Mouse (Mus musculus) spleen, adult 2 months (tissue): ENCODE results near the gene Phospho2. TPM values are rescaled to one million over a fixed set of nuclear protein-coding genes. Genes with fewer than 3 reads are reported as not detected.
"Not testable (repeated sequence)": the region's sequence is repeated elsewhere in the genome, so short reads cannot be mapped to it uniquely, and the experiment has no call there.

Experiments used
- DNase-seq, 2 experiments: peaks; one replicate each; pipeline versions ENCODE4 v3.0.0 to v3.0.0-alpha.2; 2012 to 2021; ENCODE audit warnings: low spot score in 2 of 2, low read depth in 1 of 2
- H3K27ac ChIP-seq: fragments of 200-500 bp; 2 replicates; pipeline ENCODE4 v1.5.1; 2012; ENCODE audit warnings: low read length, inconsistent platforms; ENCODE audit not compliant: insufficient read depth
- H3K27me3 ChIP-seq: fragments of 200-500 bp; 2 replicates; pipeline ENCODE4 v1.6.1; 2012; ENCODE audit warnings: mild to moderate bottlenecking, moderate library complexity, low read length, inconsistent platforms; ENCODE audit not compliant: control insufficient read depth, insufficient read depth
- H3K36me3 ChIP-seq: fragments of 200-500 bp; 2 replicates; pipeline ENCODE4 v1.6.1; 2012; ENCODE audit warnings: mild to moderate bottlenecking, low read length, inconsistent platforms; ENCODE audit not compliant: control insufficient read depth, insufficient read depth
- H3K4me1 ChIP-seq: fragments of 200-500 bp; 2 replicates; pipeline ENCODE4 v1.6.1; 2011; ENCODE audit warnings: inconsistent platforms; ENCODE audit not compliant: control insufficient read depth, insufficient read depth, insufficient read length
- H3K4me3 ChIP-seq: fragments of 200-500 bp; 2 replicates; pipeline ENCODE4 v1.5.1; 2011; ENCODE audit warnings: mild to moderate bottlenecking, inconsistent platforms; ENCODE audit not compliant: insufficient read depth, insufficient read length; ENCODE audit errors: extremely low read depth
- CTCF ChIP-seq: fragments of 200-500 bp; IDR thresholded peaks from 2 replicates; pipeline ENCODE4 v1.5.1; 2011; ENCODE audit warnings: mild to moderate bottlenecking, inconsistent platforms; ENCODE audit not compliant: insufficient read depth, insufficient read length, insufficient replicate concordance; ENCODE audit errors: extremely low read depth
- POLR2A ChIP-seq: fragments of 200-500 bp; IDR thresholded peaks from 2 replicates; pipeline ENCODE4 v1.6.1; 2011; ENCODE audit warnings: low read depth, low read length, inconsistent platforms
- WGBS: fragments of 180-500 bp; shearing (Covaris S2); methylation state at CpG from one replicate; pipeline ENCODE4 v1.1.7; 2018; 5-methylcytosine and 5-hydroxymethylcytosine counted together
- polyA plus RNA-seq: library from polyadenylated mRNA; depleted of rRNA; stranded (reverse); fragments of >200 nt; gene quantifications from 2 replicates; pipeline ENCODE4 v1.2.3, GENCODE M21; 2012

Phospho2 gene
- polyA plus RNA-seq, 1 experiment, result 34.2 TPM

DNA sequence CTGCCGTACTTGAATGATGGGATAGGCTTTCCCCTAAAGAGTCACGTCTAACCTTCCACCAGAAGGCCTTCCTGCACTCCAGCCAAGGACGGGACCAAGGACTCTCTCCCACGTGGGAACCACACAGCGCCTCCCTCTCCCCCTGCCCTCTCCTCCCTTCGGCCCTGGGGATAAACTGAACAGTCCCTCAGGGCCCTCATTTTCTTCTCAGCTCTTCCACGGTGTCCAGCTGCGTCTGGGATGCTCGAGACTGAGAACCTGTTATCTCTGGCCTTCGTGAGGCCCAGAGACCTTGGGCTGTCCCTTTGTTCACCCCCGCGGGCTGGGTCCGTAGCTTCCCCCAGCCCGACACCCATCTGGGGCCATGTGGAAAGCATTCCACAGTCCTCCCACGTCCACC is 20.7 kb downstream of the Phospho2 start:
- Histone ChIP-seq H3K27ac (peak overlapping the region; percentile 29; the same call in 1 of the 2 replicates), H3K36me3 (no peaks in the 10 kb centered on the region), H3K27me3 (no peaks in the 10 kb centered on the region), H3K4me3 (no peak overlapping the region), H3K4me1 (no peaks in the 10 kb centered on the region)
- no peak for DNase-seq
- 87% methylated on average over 15 of the region's 15 CpGs for WGBS
- TF ChIP-seq POLR2A, result no peak
- TF ChIP-seq CTCF, result no peak

DNA sequence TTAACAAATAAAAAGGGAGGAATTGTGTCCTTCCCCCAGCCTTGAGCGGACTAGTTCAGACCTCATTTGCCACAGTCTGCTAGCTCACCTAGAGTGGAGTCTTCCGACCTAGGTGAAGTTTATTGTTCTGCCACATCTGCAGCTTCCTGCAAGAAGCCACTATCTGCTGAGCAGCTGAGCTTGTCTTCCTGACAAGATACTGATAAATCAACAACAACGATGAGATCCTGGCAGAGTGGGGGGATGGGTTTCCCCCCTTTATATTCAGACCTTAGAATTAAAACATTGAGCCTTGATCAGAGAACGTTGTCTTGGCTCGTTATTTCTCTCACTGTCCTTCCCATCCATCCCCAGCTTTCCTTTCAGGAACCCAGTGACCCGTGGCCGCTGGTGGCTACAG is 21.9 kb downstream of the Phospho2 start:
- DNase-seq, H3K36me3 ChIP-seq, H3K27me3 ChIP-seq, H3K27ac ChIP-seq, H3K4me3 ChIP-seq, H3K4me1 ChIP-seq: not testable (repeated sequence)
- WGBS, result 65% methylated on average over 7 of the region's 7 CpGs

DNA sequence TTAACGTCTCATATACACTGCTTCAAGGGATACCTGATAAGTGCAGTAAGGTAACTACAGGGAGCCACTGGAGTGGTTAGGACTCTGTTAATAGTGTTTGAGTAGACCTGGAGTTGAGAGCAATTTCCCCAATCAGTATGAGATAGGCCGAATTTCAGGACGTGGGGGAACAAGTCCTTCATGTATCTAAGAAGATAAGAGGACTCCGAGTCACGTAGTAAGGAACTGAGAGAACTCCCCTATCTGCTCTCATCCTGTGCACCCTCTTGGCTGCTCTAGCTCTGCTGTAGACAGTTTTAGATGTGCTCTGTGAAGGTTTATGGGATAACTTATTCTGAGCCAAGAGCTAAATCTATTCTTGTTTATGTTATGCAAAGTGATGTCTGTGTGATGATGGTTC is 27.2 kb downstream of the Phospho2 start:
- TF ChIP-seq POLR2A, result no peak
- no peak for TF ChIP-seq CTCF
- Histone ChIP-seq H3K27ac (no peak overlapping the region), H3K27me3 (no peaks in the 10 kb centered on the region), H3K4me1 (no peaks in the 10 kb centered on the region), H3K36me3 (no peaks in the 10 kb centered on the region), H3K4me3 (no peak overlapping the region)
- 78% methylated on average over 5 of the region's 5 CpGs for WGBS
- DNase-seq, result no peak

DNA sequence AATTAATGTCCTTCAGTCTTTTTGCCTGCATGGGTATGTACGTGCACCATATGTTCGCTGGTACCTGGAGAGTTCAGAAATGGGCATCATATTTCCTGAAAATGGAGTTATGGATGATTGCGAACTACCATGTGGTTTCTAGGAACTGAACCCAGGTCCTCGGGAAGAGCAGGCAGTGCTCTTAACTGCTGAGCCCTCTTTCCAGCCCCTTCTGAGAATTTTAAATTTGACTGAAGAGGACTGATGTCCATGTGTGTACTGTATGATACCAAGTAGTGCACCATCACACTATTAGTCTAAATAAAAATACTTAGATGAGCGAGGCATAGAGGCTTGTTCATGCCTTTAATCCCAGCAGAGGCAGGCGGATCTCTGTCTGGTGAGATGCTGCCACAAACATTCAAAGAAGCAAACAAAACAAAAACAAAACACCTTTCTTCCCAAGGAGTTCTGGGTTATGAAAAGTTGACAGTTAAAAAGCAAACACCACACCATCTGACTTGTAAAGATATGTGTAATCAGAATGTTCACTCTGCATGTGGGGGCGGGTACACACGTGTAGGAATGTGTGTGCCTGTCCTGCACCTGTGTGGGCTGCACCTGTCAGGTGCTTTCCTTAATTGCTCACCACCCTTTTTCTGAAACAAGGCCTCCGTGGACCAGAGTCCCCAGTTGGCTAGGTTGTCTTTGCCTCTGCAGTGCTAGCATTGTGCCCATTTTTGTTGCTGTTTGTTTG is 29.1 kb downstream of the Phospho2 start:
- Histone ChIP-seq H3K27ac (no peak overlapping the region), H3K27me3 (peaks cover 12% of the 10 kb centered on the region), H3K36me3 (no peaks in the 10 kb centered on the region), H3K4me3 (no peak overlapping the region), H3K4me1 (peaks cover 3% of the 10 kb centered on the region)
- no peak for DNase-seq
- TF ChIP-seq CTCF, result no peak
- no peak for TF ChIP-seq POLR2A
- 78% methylated on average over 9 of the region's 9 CpGs for WGBS

DNA sequence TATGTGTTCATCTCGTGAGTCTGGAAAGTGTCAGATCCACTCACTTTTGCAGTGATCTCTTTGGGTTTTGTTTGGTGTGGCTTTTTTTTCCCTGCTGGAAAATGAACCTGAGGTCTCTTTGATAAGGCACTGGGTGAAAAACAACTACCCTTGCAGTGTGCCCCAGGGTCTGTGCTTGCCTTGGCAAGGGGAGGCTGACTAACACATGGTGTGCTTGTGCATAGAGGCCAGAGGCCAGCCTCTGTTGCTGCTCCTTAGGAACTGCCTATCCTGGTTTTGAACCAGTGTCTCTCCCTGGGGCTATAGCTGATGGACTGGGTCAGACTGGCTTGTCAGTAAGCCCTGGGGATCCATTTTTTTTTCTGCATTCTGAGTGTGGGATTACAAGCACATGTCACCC is 30.8 kb downstream of the Phospho2 start:
- Histone ChIP-seq H3K4me1 (peaks cover 3% of the 10 kb centered on the region), H3K36me3 (no peaks in the 10 kb centered on the region), H3K4me3 (no peak overlapping the region), H3K27me3 (peaks cover 12% of the 10 kb centered on the region), H3K27ac (no peak overlapping the region)
- TF ChIP-seq POLR2A (no peak), CTCF (no peak)
- no peak for DNase-seq
- 89% methylated on average over 1 of the region's 1 CpGs for WGBS

DNA sequence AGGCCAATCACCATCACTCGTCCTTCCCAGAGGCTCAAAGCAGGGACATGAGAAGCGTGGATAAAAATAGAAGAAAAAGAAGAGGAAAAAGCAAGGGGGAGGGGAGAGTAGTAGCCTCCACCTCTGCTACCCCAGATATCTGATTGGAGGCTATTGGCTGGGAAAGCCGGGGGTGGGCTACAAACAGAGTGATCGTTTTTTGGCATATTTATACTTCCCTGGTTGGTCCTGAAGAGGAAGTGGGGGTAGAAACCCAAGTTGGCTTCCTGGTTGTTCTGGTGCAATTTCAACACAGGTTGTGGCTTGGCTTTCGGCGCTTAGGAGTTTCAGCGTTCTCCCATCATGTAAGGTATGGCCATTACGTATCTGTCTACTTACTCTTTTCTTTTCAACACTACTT is 32.3 kb downstream of the Phospho2 start, which contains the start of gene Klhl23:
Gene Klhl23, plus strand, starts transcription at position 234 of the 400 bp plus-strand sequence.
- DNase-seq, result no peak
- WGBS, result 11% methylated on average over 8 of the region's 8 CpGs
- H3K4me1 ChIP-seq, result peaks cover 3% of the 10 kb centered on the region

DNA sequence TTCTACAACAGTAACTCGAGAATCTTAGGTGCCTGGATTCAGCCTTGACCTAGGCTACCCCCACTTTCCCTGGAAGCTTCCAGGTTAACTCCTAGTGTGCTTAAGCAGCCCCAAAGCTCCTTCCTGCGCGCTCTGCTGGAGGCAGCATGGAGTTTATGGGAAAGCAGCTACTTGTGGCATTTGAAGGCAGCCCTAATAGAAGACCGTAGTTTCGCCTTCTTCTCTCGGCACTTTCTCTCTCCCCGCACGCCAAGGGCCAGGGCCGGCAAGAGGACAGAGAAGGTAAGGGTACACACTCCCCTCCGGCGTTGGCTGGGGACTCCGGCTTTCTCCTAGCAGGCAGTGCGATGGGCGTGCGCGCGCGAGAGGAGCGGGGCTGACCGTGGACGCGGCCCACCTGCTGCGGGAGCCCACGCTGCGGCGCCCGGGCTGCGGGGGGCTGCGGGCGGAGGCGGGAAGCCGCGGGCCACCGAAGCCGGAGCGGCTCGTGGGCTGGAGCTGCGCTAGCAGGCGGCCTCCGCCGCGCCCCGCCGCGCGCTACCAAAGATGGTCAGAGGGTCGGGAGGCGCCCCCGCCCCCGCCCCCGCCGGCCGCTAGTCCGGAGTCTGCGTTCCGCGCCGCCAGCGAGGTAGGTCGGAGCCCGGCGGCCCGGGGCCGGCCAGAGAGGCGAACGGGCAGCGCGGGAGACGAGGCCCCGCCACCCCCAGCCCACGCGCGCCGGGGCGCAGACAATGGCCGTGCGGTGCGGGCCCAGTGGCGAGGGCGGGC is 33.1 kb downstream of the Phospho2 start:
- Histone ChIP-seq H3K36me3 (no peaks in the 10 kb centered on the region), H3K4me1 (peaks cover 3% of the 10 kb centered on the region), H3K27ac (peak overlapping the region; percentile 55), H3K4me3 (peak overlapping the region; percentile 61), H3K27me3 (peaks cover 12% of the 10 kb centered on the region)
- DNase-seq, result no peak
- TF ChIP-seq CTCF (no peak), POLR2A (no peak)
- WGBS, result under 1% methylated on average over 77 of the region's 80 CpGs

More for the DNA sequence above, 32.3 kb downstream of the Phospho2 start, which contains the start of gene Klhl23:
- no peak for TF ChIP-seq POLR2A
- TF ChIP-seq CTCF, result no peak
- Histone ChIP-seq H3K27me3 (peaks cover 12% of the 10 kb centered on the region), H3K27ac (peak within 1 kb of the TSS; percentile 55), H3K4me3 (peak within 1 kb of the TSS; percentile 61), H3K36me3 (no peaks in the 10 kb centered on the region)
